Mouse (Mus musculus) forebrain, embryonic 15.5 days (tissue): Measurements from ENCODE around the gene Dapk2. TPM values are rescaled to one million over a fixed set of nuclear protein-coding genes. Genes with fewer than 3 reads are reported as not detected.

ENCODE experiments used
- ATAC-seq: fragments of 200-750 bp; cut with Nextera tagmentation; replicated peaks from 2 replicates; pipeline ENCODE4 v1.8.0; 2017; ENCODE audit warnings: mild to moderate bottlenecking, moderate TSS enrichment, moderate library complexity
- H3K27ac ChIP-seq: fragments of 300-500 bp; sonication (generic); replicated peaks from 2 replicates; pipeline ENCODE4 v1.5.1; 2015; ENCODE audit warnings: mild to moderate bottlenecking, inconsistent platforms
- H3K27me3 ChIP-seq: fragments of 300-500 bp; sonication (generic); 2 replicates; pipeline ENCODE4 v1.6.1; 2015; ENCODE audit warnings: inconsistent platforms
- H3K36me3 ChIP-seq: fragments of 300-500 bp; sonication (generic); 2 replicates; pipeline ENCODE4 v1.6.1; 2015; ENCODE audit warnings: mild to moderate bottlenecking, inconsistent platforms
- H3K4me1 ChIP-seq: fragments of 300-500 bp; sonication (generic); 2 replicates; pipeline ENCODE4 v1.6.1; 2015; ENCODE audit warnings: inconsistent platforms
- H3K4me2 ChIP-seq: fragments of 300-500 bp; sonication (generic); replicated peaks from 2 replicates; pipeline ENCODE4 v1.6.1; 2015; ENCODE audit warnings: mild to moderate bottlenecking, inconsistent platforms
- H3K4me3 ChIP-seq: fragments of 300-500 bp; sonication (generic); 2 replicates; pipeline ENCODE4 v1.5.1; 2015; ENCODE audit warnings: mild to moderate bottlenecking, inconsistent platforms
- H3K9ac ChIP-seq: fragments of 300-500 bp; sonication (generic); replicated peaks from 2 replicates; pipeline ENCODE4 v1.6.1; 2015; ENCODE audit warnings: mild to moderate bottlenecking, inconsistent platforms
- H3K9me3 ChIP-seq: fragments of 300-500 bp; sonication (generic); 2 replicates; pipeline ENCODE4 v1.6.1; 2016; ENCODE audit warnings: inconsistent platforms
- WGBS: fragments of 180-500 bp; shearing (Covaris S2); methylation state at CpG from one replicate; pipeline ENCODE4 v1.1.7; 2015; ENCODE audit warnings: mixed read lengths; 5-methylcytosine and 5-hydroxymethylcytosine counted together
- polyA plus RNA-seq: library from polyadenylated mRNA; unstranded; fragments of >200 nt; fragmentation: Nextera tagmentation; extraction: Ambion mirVana; gene quantifications from 2 replicates; pipeline ENCODE4 v1.2.1, GENCODE M21; 2015

Dapk2 gene
- polyA plus RNA-seq, 1 experiment from 2014 or later = 1.8 TPM

- Histone ChIP-seq H3K4me1 (peaks cover 4% of the 10 kb centered on the region), H3K9ac (no peak overlapping the region), H3K27me3 (no peaks in the 10 kb centered on the region), H3K4me3 (no peak overlapping the region), H3K4me2 (no peak overlapping the region), H3K9me3 (no peaks in the 10 kb centered on the region), H3K27ac (no peak overlapping the region), H3K36me3 (no peaks in the 10 kb centered on the region)
- 89% methylated on average over 3 of the region's 3 CpGs for WGBS
- no peak for ATAC-seq
Observed at GRCm38 (mm10) chr9:66174985-66175384, 17.0 kb downstream of the Dapk2 start.

- no peak overlapping the region for H3K4me2 ChIP-seq
- WGBS = 22% methylated on average over 1 of the region's 1 CpGs
- H3K27ac ChIP-seq = no peak overlapping the region
- H3K4me1 ChIP-seq = no peaks in the 10 kb centered on the region
- H3K36me3 ChIP-seq = no peaks in the 10 kb centered on the region
- ATAC-seq = no peak
- H3K9me3 ChIP-seq = no peaks in the 10 kb centered on the region
- no peak overlapping the region for H3K4me3 ChIP-seq
- no peaks in the 10 kb centered on the region for H3K27me3 ChIP-seq
- no peak overlapping the region for H3K9ac ChIP-seq
Observed at GRCm38 (mm10) chr9:66177975-66178374, 20.0 kb downstream of the Dapk2 start.

- Histone ChIP-seq H3K4me2 (no peak overlapping the region), H3K36me3 (no peaks in the 10 kb centered on the region), H3K4me1 (no peaks in the 10 kb centered on the region), H3K9me3 (no peaks in the 10 kb centered on the region), H3K27me3 (no peaks in the 10 kb centered on the region), H3K4me3 (no peak overlapping the region), H3K9ac (no peak overlapping the region), H3K27ac (no peak overlapping the region)
- 94% methylated on average over 6 of the region's 6 CpGs for WGBS
- ATAC-seq = no peak
Observed at GRCm38 (mm10) chr9:66179795-66180194, 21.8 kb downstream of the Dapk2 start.

- WGBS = 85% methylated on average over 4 of the region's 4 CpGs
Observed at GRCm38 (mm10) chr9:66181126-66181825, 23.3 kb downstream of the Dapk2 start.

GRCm38 (mm10) chr9:66181826-66182678 is 24.0 kb downstream of the Dapk2 start:
- H3K9ac ChIP-seq = no peak overlapping the region
- H3K4me2 ChIP-seq = no peak overlapping the region
- no peaks in the 10 kb centered on the region for H3K27me3 ChIP-seq
- H3K9me3 ChIP-seq = no peaks in the 10 kb centered on the region
- no peak overlapping the region for H3K4me3 ChIP-seq
- no peak for ATAC-seq
- 73% methylated on average over 11 of the region's 11 CpGs for WGBS
- peaks cover 5% of the 10 kb centered on the region for H3K4me1 ChIP-seq
- no peaks in the 10 kb centered on the region for H3K36me3 ChIP-seq
- H3K27ac ChIP-seq = no peak overlapping the region

More at GRCm38 (mm10) chr9:66181126-66181825, 23.3 kb downstream of the Dapk2 start:
- ATAC-seq = no peak
- Histone ChIP-seq H3K27me3 (no peaks in the 10 kb centered on the region), H3K4me2 (no peak overlapping the region), H3K9me3 (no peaks in the 10 kb centered on the region), H3K4me1 (no peaks in the 10 kb centered on the region), H3K4me3 (no peak overlapping the region), H3K36me3 (no peaks in the 10 kb centered on the region), H3K27ac (no peak overlapping the region), H3K9ac (no peak overlapping the region)

- WGBS = 76% methylated on average over 3 of the region's 3 CpGs
- no peak overlapping the region for H3K9ac ChIP-seq
- H3K36me3 ChIP-seq = no peaks in the 10 kb centered on the region
Observed at GRCm38 (mm10) chr9:66182679-66182993, 24.6 kb downstream of the Dapk2 start.

GRCm38 (mm10) chr9:66183023-66183422 is 25.0 kb downstream of the Dapk2 start:
- H3K4me3 ChIP-seq = no peak overlapping the region
- no peak overlapping the region for H3K4me2 ChIP-seq
- H3K27me3 ChIP-seq = no peaks in the 10 kb centered on the region
- no peak overlapping the region for H3K9ac ChIP-seq
- WGBS = 91% methylated on average over 3 of the region's 3 CpGs
- no peak for ATAC-seq
- H3K36me3 ChIP-seq = no peaks in the 10 kb centered on the region
- H3K27ac ChIP-seq = no peak overlapping the region
- peaks cover 5% of the 10 kb centered on the region for H3K4me1 ChIP-seq
- H3K9me3 ChIP-seq = no peaks in the 10 kb centered on the region

More at GRCm38 (mm10) chr9:66182679-66182993, 24.6 kb downstream of the Dapk2 start:
- ATAC-seq = no peak
- Histone ChIP-seq H3K27me3 (no peaks in the 10 kb centered on the region), H3K4me3 (no peak overlapping the region), H3K9me3 (no peaks in the 10 kb centered on the region), H3K27ac (no peak overlapping the region), H3K4me2 (no peak overlapping the region), H3K4me1 (peaks cover 5% of the 10 kb centered on the region)

GRCm38 (mm10) chr9:66184572-66184971 is 26.5 kb downstream of the Dapk2 start:
- H3K4me3 ChIP-seq = no peak overlapping the region
- no peak for ATAC-seq

GRCm38 (mm10) chr9:66186426-66186825 is 28.4 kb downstream of the Dapk2 start:
- Histone ChIP-seq H3K9ac (no peak overlapping the region), H3K27ac (no peak overlapping the region), H3K4me2 (no peak overlapping the region), H3K4me3 (no peak overlapping the region), H3K4me1 (peaks cover 5% of the 10 kb centered on the region), H3K27me3 (no peaks in the 10 kb centered on the region), H3K9me3 (no peaks in the 10 kb centered on the region), H3K36me3 (no peaks in the 10 kb centered on the region)
- 11% methylated on average over 6 of the region's 6 CpGs for WGBS
- no peak for ATAC-seq

More at GRCm38 (mm10) chr9:66184572-66184971, 26.5 kb downstream of the Dapk2 start:
- H3K36me3 ChIP-seq = no peaks in the 10 kb centered on the region
- no peak overlapping the region for H3K27ac ChIP-seq
- no peak overlapping the region for H3K9ac ChIP-seq
- H3K9me3 ChIP-seq = no peaks in the 10 kb centered on the region
- H3K4me2 ChIP-seq = no peak overlapping the region
- H3K27me3 ChIP-seq = no peaks in the 10 kb centered on the region
- H3K4me1 ChIP-seq = peaks cover 5% of the 10 kb centered on the region
- 66% methylated on average over 5 of the region's 5 CpGs for WGBS

GRCm38 (mm10) chr9:66189026-66189425 is 31.0 kb downstream of the Dapk2 start:
- Histone ChIP-seq H3K27ac (no peak overlapping the region), H3K9me3 (no peaks in the 10 kb centered on the region), H3K4me2 (no peak overlapping the region), H3K27me3 (no peaks in the 10 kb centered on the region), H3K4me3 (no peak overlapping the region), H3K9ac (no peak overlapping the region), H3K4me1 (peaks cover 5% of the 10 kb centered on the region), H3K36me3 (no peaks in the 10 kb centered on the region)
- no peak for ATAC-seq
- WGBS = 50% methylated on average over 1 of the region's 1 CpGs

- no peaks in the 10 kb centered on the region for H3K4me1 ChIP-seq
- ATAC-seq = no peak
- WGBS = 78% methylated on average over 3 of the region's 3 CpGs
- no peaks in the 10 kb centered on the region for H3K9me3 ChIP-seq
- no peak overlapping the region for H3K27ac ChIP-seq
- no peak overlapping the region for H3K4me2 ChIP-seq
- H3K4me3 ChIP-seq = no peak overlapping the region
- no peak overlapping the region for H3K9ac ChIP-seq
- no peaks in the 10 kb centered on the region for H3K27me3 ChIP-seq
- H3K36me3 ChIP-seq = no peaks in the 10 kb centered on the region
Observed at GRCm38 (mm10) chr9:66194003-66194402, 36.0 kb downstream of the Dapk2 start.

GRCm38 (mm10) chr9:66196561-66196960 is 38.5 kb downstream of the Dapk2 start:
- no peak overlapping the region for H3K4me3 ChIP-seq
- no peak overlapping the region for H3K27ac ChIP-seq
- no peaks in the 10 kb centered on the region for H3K4me1 ChIP-seq
- H3K36me3 ChIP-seq = no peaks in the 10 kb centered on the region
- no peaks in the 10 kb centered on the region for H3K9me3 ChIP-seq
- H3K27me3 ChIP-seq = no peaks in the 10 kb centered on the region
- no peak overlapping the region for H3K4me2 ChIP-seq
- no peak overlapping the region for H3K9ac ChIP-seq
- ATAC-seq = no peak
- WGBS = 79% methylated on average over 3 of the region's 3 CpGs
